Mouse (Mus musculus): ENCODE measurements around the gene Gbgt1.

DNA sequence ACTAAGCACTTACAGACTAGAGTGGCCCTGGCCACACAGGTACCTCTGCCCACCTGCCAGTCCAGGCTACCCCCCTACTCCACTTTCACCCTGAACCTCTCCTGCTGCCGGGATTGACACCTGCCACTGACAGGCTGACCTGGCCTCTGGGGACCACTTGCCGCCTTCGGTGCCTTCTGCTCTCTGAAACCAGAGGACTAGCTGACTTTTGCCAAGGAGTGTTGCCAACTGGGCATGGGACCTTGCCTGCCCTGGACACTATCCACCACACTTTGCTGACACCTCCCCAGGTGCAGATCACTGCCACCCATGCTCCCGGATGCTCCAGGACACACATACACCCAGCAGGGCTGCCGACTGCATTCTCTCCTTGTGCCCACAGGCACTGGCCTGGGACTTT is 55.6 kb downstream of the Gbgt1 start:
- TF ChIP-seq CTCF (IDR thresholded peaks at IDR 0.05) (no peak), EP300 (IDR thresholded peaks at IDR 0.05) (no peak)

Measured in lung, postnatal 0 days (tissue).